Mouse (Mus musculus) embryonic facial prominence, embryonic 14.5 days (tissue): ENCODE results near the gene Zfc3h1. TPM values are rescaled to one million over a fixed set of nuclear protein-coding genes. Genes with fewer than 3 reads are reported as not detected.

ENCODE experiments used
- ATAC-seq: fragments of 200-750 bp; cut with Nextera tagmentation; 2 replicates; pipeline ENCODE4 v1.8.0; 2017; ENCODE audit warnings: low read depth, moderate number of reproducible peaks, moderate TSS enrichment
- DNase-seq: peaks from one replicate; pipeline ENCODE4 v3.0.0-alpha.2; 2015; ENCODE audit warnings: low spot score
- H3K27ac ChIP-seq: fragments of 300-500 bp; sonication (generic); replicated peaks from 2 replicates; pipeline ENCODE4 v1.5.1; 2014; ENCODE audit warnings: low read depth, mild to moderate bottlenecking, low read length, moderate library complexity
- H3K27me3 ChIP-seq: fragments of 300-500 bp; sonication (generic); replicated peaks from 2 replicates; pipeline ENCODE4 v1.6.1; 2014; ENCODE audit warnings: low read length; ENCODE audit not compliant: control insufficient read depth, insufficient read depth
- H3K36me3 ChIP-seq: fragments of 300-500 bp; sonication (generic); 2 replicates; pipeline ENCODE4 v1.6.1; 2014; ENCODE audit warnings: low read length, mixed read lengths; ENCODE audit not compliant: control insufficient read depth, insufficient read depth
- H3K4me1 ChIP-seq: fragments of 300-500 bp; sonication (generic); 2 replicates; pipeline ENCODE4 v1.6.1; 2014; ENCODE audit warnings: antibody characterized with exemption, low read length; ENCODE audit not compliant: control insufficient read depth, insufficient read depth
- H3K4me2 ChIP-seq: fragments of 300-500 bp; sonication (generic); 2 replicates; pipeline ENCODE4 v1.6.1; 2014; ENCODE audit warnings: low read depth, mild to moderate bottlenecking, low read length, moderate library complexity, mixed read lengths
- H3K4me3 ChIP-seq: fragments of 300-500 bp; sonication (generic); 2 replicates; pipeline ENCODE4 v1.5.1; 2014; ENCODE audit warnings: low read depth, mild to moderate bottlenecking, low read length
- H3K9ac ChIP-seq: fragments of 300-500 bp; sonication (generic); 2 replicates; pipeline ENCODE4 v1.6.1; 2014; ENCODE audit warnings: low read depth, mild to moderate bottlenecking, low read length, moderate library complexity, mixed read lengths
- H3K9me3 ChIP-seq: fragments of 300-500 bp; sonication (generic); 2 replicates; pipeline ENCODE4 v1.6.1; 2016; ENCODE audit warnings: low read length; ENCODE audit not compliant: control insufficient read depth
- WGBS: fragments of 180-500 bp; shearing (Covaris S2); extraction: QIAGEN DNeasy Blood & Tissue Kit; methylation state at CpG from one replicate; pipeline ENCODE4 v1.1.7; 2014; 5-methylcytosine and 5-hydroxymethylcytosine counted together
- polyA plus RNA-seq: library from polyadenylated mRNA; unstranded; fragments of >200 nt; fragmentation: Nextera tagmentation; extraction: Ambion mirVana; gene quantifications from 2 replicates; pipeline ENCODE4 v1.2.1, GENCODE M21; 2014

The Zfc3h1 gene
- polyA plus RNA-seq, 1 experiment from 2014 or later = 26.6 TPM

DNA sequence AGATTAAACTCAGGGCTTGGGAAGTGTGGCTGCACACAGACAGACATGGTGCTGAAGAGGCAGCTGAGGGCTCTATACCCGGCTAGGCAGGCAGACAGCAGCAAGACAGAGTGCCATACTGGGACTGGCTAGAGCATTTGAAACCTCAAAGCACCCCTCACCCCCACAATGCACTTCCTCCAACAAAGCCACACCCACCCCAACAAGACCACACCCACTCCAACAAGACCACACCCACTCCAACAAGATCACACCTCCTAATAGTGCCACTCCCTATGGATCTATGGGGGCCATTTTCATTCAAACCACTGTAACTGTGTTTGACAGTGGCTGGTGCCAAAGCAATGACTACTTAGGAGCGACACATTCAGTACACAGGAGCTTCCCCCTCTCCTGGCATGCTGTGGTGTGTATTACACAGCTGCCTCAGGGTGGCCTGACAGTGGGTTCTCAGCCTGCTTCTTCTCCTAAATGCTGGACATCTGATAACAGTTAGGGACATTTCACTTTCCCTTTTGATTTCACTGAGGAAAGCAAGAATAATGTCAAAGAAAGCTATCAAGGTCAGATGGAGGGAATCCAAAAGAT is 33.9 kb upstream of the Zfc3h1 start:
- Histone ChIP-seq H3K36me3 (peaks cover 5% of the 10 kb centered on the region; the same call in 1 of the 2 replicates), H3K9ac (no peak overlapping the region), H3K27me3 (no peaks in the 10 kb centered on the region), H3K4me3 (no peak overlapping the region), H3K4me2 (no peak overlapping the region), H3K27ac (no peak overlapping the region), H3K4me1 (no peaks in the 10 kb centered on the region), H3K9me3 (no peaks in the 10 kb centered on the region)
- no peak for ATAC-seq
- 66% methylated on average over 2 of the region's 2 CpGs for WGBS
- no peak for DNase-seq

DNA sequence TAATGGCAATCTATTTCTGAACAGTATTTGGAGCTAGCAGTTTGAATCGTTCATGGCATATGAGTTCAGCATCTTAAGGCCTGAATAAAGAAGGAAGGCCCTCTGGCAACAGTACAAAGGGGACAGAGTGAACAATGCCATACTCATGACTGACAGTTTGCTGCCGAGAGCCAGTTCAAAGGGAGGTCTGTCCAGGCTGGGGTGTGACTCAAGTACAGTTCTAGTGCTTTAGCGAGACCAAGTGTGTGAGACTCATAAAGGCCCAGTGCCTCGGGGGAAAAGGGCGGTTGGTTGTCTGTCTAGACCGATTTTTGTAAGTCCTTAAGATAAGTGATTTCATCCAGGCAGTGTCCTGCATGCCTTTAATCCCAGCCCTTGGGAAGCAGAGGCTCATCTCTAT is 30.2 kb upstream of the Zfc3h1 start:
- peaks cover 15% of the 10 kb centered on the region for H3K36me3 ChIP-seq
- ATAC-seq = no peak
- DNase-seq = no peak
- 65% methylated on average over 6 of the region's 6 CpGs for WGBS
- no peak overlapping the region for H3K27ac ChIP-seq
- H3K9ac ChIP-seq = no peak overlapping the region
- H3K4me2 ChIP-seq = no peak overlapping the region
- no peaks in the 10 kb centered on the region for H3K9me3 ChIP-seq
- no peak overlapping the region for H3K4me3 ChIP-seq
- no peaks in the 10 kb centered on the region for H3K4me1 ChIP-seq
- no peaks in the 10 kb centered on the region for H3K27me3 ChIP-seq

DNA sequence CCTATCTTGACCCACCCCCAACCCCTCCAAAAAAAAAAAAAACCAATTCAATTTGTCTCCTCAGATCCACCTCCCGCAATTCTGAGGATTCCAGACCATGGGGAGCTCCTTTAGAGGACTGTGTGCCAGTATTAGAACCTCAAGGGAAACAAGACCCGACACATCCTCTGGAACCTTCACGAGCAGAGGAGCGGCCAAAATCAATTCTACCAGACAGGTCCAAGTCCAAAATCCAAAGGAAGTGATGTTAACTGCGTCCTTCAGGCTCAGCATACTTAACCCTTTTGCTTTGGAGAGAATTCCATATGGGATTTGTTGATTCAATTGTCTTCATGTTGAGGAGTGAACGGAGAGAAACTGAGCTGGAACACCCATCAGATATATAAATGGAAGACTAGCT is 29.7 kb upstream of the Zfc3h1 start:
- no peak overlapping the region for H3K4me2 ChIP-seq

DNA sequence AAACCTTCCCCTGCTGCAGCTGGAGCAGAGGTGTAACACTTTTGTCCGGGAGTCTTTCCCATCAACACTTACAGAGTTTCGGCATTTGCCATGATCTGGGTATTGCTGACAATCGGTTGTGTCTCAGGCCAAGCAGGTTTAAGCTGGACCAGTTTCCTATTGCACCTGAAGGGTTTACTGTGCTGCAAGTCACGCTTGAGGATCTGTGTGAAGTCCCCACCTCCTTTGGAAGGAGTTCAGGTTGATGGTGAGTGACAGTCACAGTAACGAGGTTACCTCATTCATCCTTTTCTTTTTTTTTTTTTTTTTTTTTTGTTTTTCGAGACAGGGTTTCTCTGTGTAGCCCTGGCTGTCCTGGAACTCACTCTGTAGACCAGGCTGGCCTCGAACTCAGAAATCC is 28.7 kb upstream of the Zfc3h1 start:
- Histone ChIP-seq H3K4me2 (no peak overlapping the region), H3K4me1 (peaks cover 2% of the 10 kb centered on the region; the same call in 1 of the 2 replicates), H3K9me3 (no peaks in the 10 kb centered on the region), H3K4me3 (no peak overlapping the region), H3K27ac (no peak overlapping the region), H3K36me3 (peaks cover 15% of the 10 kb centered on the region), H3K27me3 (no peaks in the 10 kb centered on the region), H3K9ac (no peak overlapping the region)
- WGBS = 83% methylated on average over 5 of the region's 7 CpGs
- no peak for DNase-seq
- no peak for ATAC-seq

More for the DNA sequence above, 29.7 kb upstream of the Zfc3h1 start:
- no peaks in the 10 kb centered on the region for H3K9me3 ChIP-seq
- H3K27me3 ChIP-seq = no peaks in the 10 kb centered on the region
- no peaks in the 10 kb centered on the region for H3K4me1 ChIP-seq
- no peak overlapping the region for H3K27ac ChIP-seq
- DNase-seq (no peak), ATAC-seq (no peak)
- H3K9ac ChIP-seq = no peak overlapping the region
- WGBS = 89% methylated on average over 6 of the region's 6 CpGs
- no peak overlapping the region for H3K4me3 ChIP-seq
- H3K36me3 ChIP-seq = peaks cover 15% of the 10 kb centered on the region

DNA sequence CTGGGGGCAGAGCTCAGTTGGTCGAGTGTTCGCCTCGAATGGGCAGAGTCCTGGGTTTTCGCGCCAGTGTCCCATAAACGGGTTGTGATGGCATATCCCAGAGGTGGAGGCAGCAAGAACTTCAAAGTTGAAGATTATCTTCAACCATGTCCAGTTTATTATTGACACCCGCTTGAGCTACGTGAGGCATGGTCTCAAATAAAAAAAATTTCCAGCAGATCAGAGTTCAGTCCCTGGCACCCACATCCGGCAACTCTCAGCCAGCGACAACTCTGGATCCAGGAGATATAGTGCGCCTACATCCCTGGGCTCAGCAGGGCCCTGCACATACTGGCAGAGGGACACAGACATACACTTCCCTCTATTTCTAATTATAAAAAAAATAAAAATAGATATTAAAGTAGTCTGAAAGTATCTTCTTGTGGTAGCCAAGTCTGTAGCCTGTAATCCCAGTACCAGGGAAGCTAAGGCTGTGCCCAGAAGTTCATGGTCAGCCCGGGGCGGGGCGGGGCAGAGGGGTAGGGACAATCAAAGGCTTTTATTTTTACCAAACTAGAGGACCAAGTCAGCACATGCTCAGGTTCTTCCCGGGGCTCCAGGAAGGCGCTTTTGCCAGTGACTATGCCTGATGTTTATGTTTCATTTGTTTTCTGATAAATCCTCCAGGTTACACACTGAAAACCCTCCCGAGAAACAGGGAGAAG is 26.4 kb upstream of the Zfc3h1 start:
- Histone ChIP-seq H3K27ac (no peak overlapping the region), H3K4me1 (peaks cover 14% of the 10 kb centered on the region; the same call in 1 of the 2 replicates), H3K36me3 (peaks cover 15% of the 10 kb centered on the region), H3K27me3 (no peaks in the 10 kb centered on the region), H3K9me3 (no peaks in the 10 kb centered on the region), H3K4me2 (no peak overlapping the region), H3K4me3 (no peak overlapping the region), H3K9ac (no peak overlapping the region)
- WGBS = 92% methylated on average over 17 of the region's 17 CpGs
- ATAC-seq = no peak
- DNase-seq = no peak

DNA sequence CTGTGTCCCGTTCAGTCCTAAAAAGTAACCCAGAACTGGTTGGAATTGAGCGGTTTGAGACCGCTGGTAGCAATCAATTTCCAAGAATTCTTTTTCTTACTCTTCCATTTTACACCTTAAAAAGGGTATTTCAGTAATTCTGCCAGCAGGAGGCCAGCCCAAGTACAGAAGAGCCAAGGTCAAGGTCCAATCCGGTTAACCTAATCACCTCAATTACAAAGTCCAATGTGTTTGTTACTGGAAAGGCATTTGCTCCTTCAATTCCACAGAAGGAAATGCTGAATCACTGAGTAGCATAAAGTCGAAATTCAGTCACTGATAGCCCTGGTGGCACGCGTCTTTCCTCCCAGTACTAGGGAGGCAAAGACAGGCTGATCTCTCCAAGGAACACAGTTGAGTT is 25.7 kb upstream of the Zfc3h1 start:
- Histone ChIP-seq H3K4me1 (peaks cover 14% of the 10 kb centered on the region; the same call in 1 of the 2 replicates), H3K27ac (no peak overlapping the region), H3K36me3 (peaks cover 15% of the 10 kb centered on the region), H3K4me2 (no peak overlapping the region), H3K9ac (no peak overlapping the region), H3K4me3 (no peak overlapping the region), H3K27me3 (no peaks in the 10 kb centered on the region), H3K9me3 (no peaks in the 10 kb centered on the region)
- DNase-seq = no peak
- ATAC-seq = no peak
- WGBS = 88% methylated on average over 7 of the region's 7 CpGs

DNA sequence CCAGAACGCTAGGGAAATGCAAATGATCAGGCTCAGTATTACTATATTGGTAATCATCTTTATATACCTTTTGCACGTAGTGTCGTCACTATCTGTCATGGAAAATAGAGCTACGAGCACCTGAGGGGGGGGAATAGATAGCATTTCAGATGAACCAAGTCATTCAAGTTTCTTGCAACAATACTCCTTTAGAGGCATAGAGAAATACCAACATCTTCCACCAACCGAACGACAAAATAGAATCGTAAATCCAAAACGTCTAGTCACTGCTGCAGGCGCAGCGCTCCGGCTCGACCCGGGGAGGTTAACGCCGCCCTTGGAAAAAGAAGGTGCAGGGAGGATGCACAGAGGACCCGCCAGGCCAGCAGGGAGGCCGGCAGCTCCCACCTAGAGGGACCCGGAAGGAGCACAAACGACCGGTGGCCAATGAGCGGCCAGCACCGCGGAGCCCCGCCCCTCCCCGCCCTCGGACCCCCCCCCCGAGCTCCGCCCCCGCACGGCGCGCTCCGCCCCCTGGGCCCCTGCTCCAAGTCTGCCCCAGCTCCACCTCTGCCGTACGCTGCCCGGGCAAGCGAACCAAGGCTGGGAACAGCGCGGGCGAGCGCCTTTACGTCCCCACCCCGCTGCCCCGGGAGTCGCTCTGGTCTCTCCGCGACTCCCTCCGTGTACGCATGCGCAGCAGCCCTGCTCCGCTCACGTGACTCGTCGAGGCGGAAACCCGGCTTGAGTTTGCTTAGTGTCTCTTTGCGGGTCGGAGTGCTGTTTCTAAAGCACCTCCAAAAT is 22.7 kb upstream of the Zfc3h1 start, which contains the start of gene Tmem19:
Gene Tmem19, minus strand, starts transcription at position 662 of the 783 bp plus-strand sequence.
- no peaks in the 10 kb centered on the region for H3K27me3 ChIP-seq
- H3K4me2 ChIP-seq = peak within 1 kb of the TSS; percentile 62
- H3K4me3 ChIP-seq = peak within 1 kb of the TSS; percentile 64
- peaks cover 14% of the 10 kb centered on the region; the same call in 1 of the 2 replicates for H3K4me1 ChIP-seq
- peak; percentile 99 for DNase-seq
- under 1% methylated on average over 40 of the region's 58 CpGs for WGBS
- peak; percentile 100 for ATAC-seq
- peak within 1 kb of the TSS; percentile 56 for H3K9ac ChIP-seq
- no peaks in the 10 kb centered on the region for H3K9me3 ChIP-seq
- H3K36me3 ChIP-seq = peaks cover 4% of the 10 kb centered on the region
- peak within 1 kb of the TSS; percentile 92 for H3K27ac ChIP-seq

DNA sequence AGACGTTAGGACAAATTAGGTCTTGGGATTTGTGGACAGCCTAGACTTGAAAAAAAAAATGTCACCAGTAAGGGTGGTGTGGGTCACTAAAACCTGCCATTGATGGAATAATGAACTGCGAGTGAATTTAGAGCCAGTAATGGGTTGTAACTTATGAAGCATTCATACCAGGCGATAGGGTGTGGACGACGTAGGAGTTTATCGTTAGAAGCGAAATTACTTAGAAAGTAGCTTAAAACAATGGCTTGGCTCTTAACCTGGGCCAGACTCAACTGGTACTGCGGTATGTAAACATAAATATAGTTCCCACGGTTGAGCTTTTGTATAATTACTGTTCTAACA is 22.2 kb upstream of the Zfc3h1 start:
- no peaks in the 10 kb centered on the region for H3K27me3 ChIP-seq
- peak overlapping the region; percentile 92 for H3K27ac ChIP-seq
- H3K4me3 ChIP-seq = peak overlapping the region; percentile 64
- no peaks in the 10 kb centered on the region for H3K9me3 ChIP-seq
- ATAC-seq (peak; percentile 23), DNase-seq (no peak)
- H3K36me3 ChIP-seq = no peaks in the 10 kb centered on the region
- H3K4me1 ChIP-seq = peaks cover 14% of the 10 kb centered on the region; the same call in 1 of the 2 replicates
- H3K9ac ChIP-seq = peak overlapping the region; percentile 56
- 7% methylated on average over 9 of the region's 9 CpGs for WGBS
- peak overlapping the region; percentile 62 for H3K4me2 ChIP-seq
